Mouse (Mus musculus): Measurements from ENCODE around the gene Ctnnal1. TPM values are rescaled to one million over a fixed set of nuclear protein-coding genes. Genes with fewer than 3 reads are reported as not detected.
"Not testable (repeated sequence)": the region's sequence is repeated elsewhere in the genome, so short reads cannot be mapped to it uniquely, and the experiment has no call there.

The Ctnnal1 gene
- polyA plus RNA-seq, 1 experiment from 2014 or later = 18.5 TPM

- H3K9ac ChIP-seq = no peak overlapping the region
- H3K4me3 ChIP-seq = no peak overlapping the region
- WGBS = 65% methylated on average over 6 of the region's 6 CpGs
- H3K27me3 ChIP-seq (replicated peaks) = no peaks in the 10 kb centered on the region
- H3K9me3 ChIP-seq = no peaks in the 10 kb centered on the region
- no peak overlapping the region for H3K4me2 ChIP-seq
- peak overlapping the region; percentile 8 for H3K27ac ChIP-seq (replicated peaks)
- peaks cover 24% of the 10 kb centered on the region for H3K4me1 ChIP-seq
- peaks cover 67% of the 10 kb centered on the region for H3K36me3 ChIP-seq
- ATAC-seq (ENCODE audit: extremely low read depth, insufficient number of reproducible peaks, low FRiP score, low TSS enrichment) = no peak
These were observed 27.6 kb upstream of the Ctnnal1 start for GRCm38 (mm10) chr4:56892501-56893115.

GRCm38 (mm10) chr4:56888483-56888882 is 23.5 kb upstream of the Ctnnal1 start:
- 57% methylated on average over 5 of the region's 5 CpGs for WGBS
- no peaks in the 10 kb centered on the region for H3K9me3 ChIP-seq
- no peak overlapping the region for H3K27ac ChIP-seq (replicated peaks)
- peaks cover 68% of the 10 kb centered on the region for H3K36me3 ChIP-seq
- no peak overlapping the region for H3K9ac ChIP-seq
- no peak overlapping the region for H3K4me2 ChIP-seq
- H3K27me3 ChIP-seq (replicated peaks) = no peaks in the 10 kb centered on the region
- peaks cover 35% of the 10 kb centered on the region for H3K4me1 ChIP-seq
- no peak; the same call in 1 of the 2 replicates for ATAC-seq (ENCODE audit: extremely low read depth, insufficient number of reproducible peaks, low FRiP score, low TSS enrichment)
- H3K4me3 ChIP-seq = no peak overlapping the region

- Histone ChIP-seq H3K9me3 (no peaks in the 10 kb centered on the region), H3K27ac (replicated peaks) (no peak overlapping the region), H3K36me3 (peaks cover 78% of the 10 kb centered on the region), H3K4me3 (no peak overlapping the region), H3K9ac (no peak overlapping the region), H3K4me1 (peaks cover 31% of the 10 kb centered on the region), H3K27me3 (replicated peaks) (no peaks in the 10 kb centered on the region), H3K4me2 (no peak overlapping the region)
- WGBS = 42% methylated on average over 6 of the region's 6 CpGs
- ATAC-seq (ENCODE audit: extremely low read depth, insufficient number of reproducible peaks, low FRiP score, low TSS enrichment) = no peak
These were observed 21.4 kb upstream of the Ctnnal1 start for GRCm38 (mm10) chr4:56886286-56886979.

- Histone ChIP-seq H3K4me1 (peaks cover 50% of the 10 kb centered on the region), H3K4me2 (peak overlapping the region; percentile 6; the same call in 1 of the 2 replicates), H3K4me3 (no peak overlapping the region), H3K27me3 (replicated peaks) (no peaks in the 10 kb centered on the region), H3K36me3 (peaks cover 66% of the 10 kb centered on the region), H3K27ac (replicated peaks) (peak overlapping the region; percentile 79), H3K9me3 (no peaks in the 10 kb centered on the region), H3K9ac (no peak overlapping the region)
- WGBS = 37% methylated on average over 11 of the region's 11 CpGs
- ATAC-seq (ENCODE audit: extremely low read depth, insufficient number of reproducible peaks, low FRiP score, low TSS enrichment) = 0 out of 2 replicates have a peak, but pooled peaks have one; percentile 37
These were observed 15.2 kb upstream of the Ctnnal1 start for GRCm38 (mm10) chr4:56880036-56880703.

GRCm38 (mm10) chr4:56878971-56879370 is 14.0 kb upstream of the Ctnnal1 start:
- no peaks in the 10 kb centered on the region for H3K9me3 ChIP-seq
- no peak overlapping the region for H3K4me2 ChIP-seq
- H3K27me3 ChIP-seq (replicated peaks) = no peaks in the 10 kb centered on the region
- H3K27ac ChIP-seq (replicated peaks) = peak overlapping the region; percentile 79
- H3K9ac ChIP-seq = no peak overlapping the region
- H3K36me3 ChIP-seq = peaks cover 64% of the 10 kb centered on the region
- peaks cover 43% of the 10 kb centered on the region for H3K4me1 ChIP-seq
- no peak for ATAC-seq (ENCODE audit: extremely low read depth, insufficient number of reproducible peaks, low FRiP score, low TSS enrichment)
- H3K4me3 ChIP-seq = no peak overlapping the region
- 87% methylated on average over 7 of the region's 7 CpGs for WGBS

GRCm38 (mm10) chr4:56870541-56870940 is 5.6 kb upstream of the Ctnnal1 start:
- not testable (repeated sequence) for H3K4me2 ChIP-seq; H3K9me3 ChIP-seq; H3K27ac ChIP-seq (replicated peaks); H3K27me3 ChIP-seq (replicated peaks); H3K9ac ChIP-seq; ATAC-seq (ENCODE audit: extremely low read depth, insufficient number of reproducible peaks, low FRiP score, low TSS enrichment); H3K4me3 ChIP-seq
- Histone ChIP-seq H3K36me3 (peaks cover 45% of the 10 kb centered on the region), H3K4me1 (peaks cover 18% of the 10 kb centered on the region)
- 95% methylated on average over 11 of the region's 11 CpGs for WGBS

- no peaks in the 10 kb centered on the region for H3K9me3 ChIP-seq
- no peaks in the 10 kb centered on the region for H3K27me3 ChIP-seq (replicated peaks)
- 80% methylated on average over 5 of the region's 5 CpGs for WGBS
- no peak overlapping the region for H3K9ac ChIP-seq
- peaks cover 26% of the 10 kb centered on the region for H3K36me3 ChIP-seq
- H3K4me3 ChIP-seq = no peak overlapping the region
- H3K4me1 ChIP-seq = peaks cover 39% of the 10 kb centered on the region
- H3K4me2 ChIP-seq = no peak overlapping the region
- no peak for ATAC-seq (ENCODE audit: extremely low read depth, insufficient number of reproducible peaks, low FRiP score, low TSS enrichment)
- H3K27ac ChIP-seq (replicated peaks) = no peak overlapping the region
These were observed 2.8 kb upstream of the Ctnnal1 start for GRCm38 (mm10) chr4:56867761-56868160.

GRCm38 (mm10) chr4:56865971-56866370 is 983 bp upstream of the Ctnnal1 start:
- Histone ChIP-seq H3K27ac (replicated peaks) (peak overlapping the region; percentile 92), H3K27me3 (replicated peaks) (no peaks in the 10 kb centered on the region), H3K4me2 (no peak overlapping the region), H3K9ac (no peak overlapping the region), H3K9me3 (no peaks in the 10 kb centered on the region), H3K4me3 (no peak overlapping the region), H3K36me3 (peaks cover 9% of the 10 kb centered on the region), H3K4me1 (peaks cover 40% of the 10 kb centered on the region)
- ATAC-seq (ENCODE audit: extremely low read depth, insufficient number of reproducible peaks, low FRiP score, low TSS enrichment) = no peak
- 56% methylated on average over 4 of the region's 4 CpGs for WGBS

GRCm38 (mm10) chr4:56864417-56865001 is 479 bp downstream of the Ctnnal1 start:
- peak overlapping the region; percentile 90 for H3K9ac ChIP-seq
- under 1% methylated on average over 49 of the region's 49 CpGs for WGBS
- no peaks in the 10 kb centered on the region for H3K27me3 ChIP-seq (replicated peaks)

GRCm38 (mm10) chr4:56864016-56864415 is 972 bp downstream of the Ctnnal1 start:
- peak overlapping the region; percentile 93 for H3K4me2 ChIP-seq
- no peaks in the 10 kb centered on the region for H3K9me3 ChIP-seq
- no peak for ATAC-seq (ENCODE audit: extremely low read depth, insufficient number of reproducible peaks, low FRiP score, low TSS enrichment)
- H3K4me3 ChIP-seq = peak overlapping the region; percentile 90
- no peaks in the 10 kb centered on the region for H3K27me3 ChIP-seq (replicated peaks)
- peak overlapping the region; percentile 92 for H3K27ac ChIP-seq (replicated peaks)
- peak overlapping the region; percentile 90 for H3K9ac ChIP-seq
- H3K36me3 ChIP-seq = peaks cover under 1% of the 10 kb centered on the region; the same call in 1 of the 2 replicates
- peaks cover 35% of the 10 kb centered on the region for H3K4me1 ChIP-seq
- 33% methylated on average over 4 of the region's 4 CpGs for whole genome bisulfite sequencing

More at GRCm38 (mm10) chr4:56864417-56865001, 479 bp downstream of the Ctnnal1 start:
- Histone ChIP-seq H3K4me1 (peaks cover 40% of the 10 kb centered on the region), H3K9me3 (no peaks in the 10 kb centered on the region), H3K4me3 (peak overlapping the region; percentile 90), H3K36me3 (peaks cover 3% of the 10 kb centered on the region; the same call in 1 of the 2 replicates), H3K4me2 (peak overlapping the region; percentile 93), H3K27ac (replicated peaks) (peak overlapping the region; percentile 92)
- ATAC-seq (ENCODE audit: extremely low read depth, insufficient number of reproducible peaks, low FRiP score, low TSS enrichment) = peak; percentile 39; the same call in 1 of the 2 replicates

- Histone ChIP-seq H3K27ac (replicated peaks) (no peak overlapping the region), H3K9me3 (no peaks in the 10 kb centered on the region), H3K36me3 (no peaks in the 10 kb centered on the region), H3K9ac (no peak overlapping the region), H3K4me1 (peaks cover 38% of the 10 kb centered on the region), H3K27me3 (replicated peaks) (no peaks in the 10 kb centered on the region), H3K4me3 (no peak overlapping the region), H3K4me2 (no peak overlapping the region)
- 67% methylated on average over 4 of the region's 4 CpGs for WGBS
- ATAC-seq (ENCODE audit: extremely low read depth, insufficient number of reproducible peaks, low FRiP score, low TSS enrichment) = no peak
These were observed 3.4 kb downstream of the Ctnnal1 start for GRCm38 (mm10) chr4:56861551-56861950.
